Mouse (Mus musculus) cortical plate, adult 2 months (tissue): ENCODE measurements at regions not wholly inside any gene's neighbourhood (a gene's known extent, or its start where the extent isn't known, plus 50 kb on each side); places are given as distances from the start of the nearest gene placed in this dataset.

Experiments used
- CTCF ChIP-seq: fragments of 200-500 bp; IDR thresholded peaks from 2 replicates; pipeline ENCODE4 v1.5.1; 2011; ENCODE audit warnings: mild to moderate bottlenecking, control low read depth, low read length; ENCODE audit not compliant: insufficient read depth; ENCODE audit errors: extremely low read depth
- POLR2A ChIP-seq: fragments of 200-500 bp; IDR thresholded peaks from 2 replicates; pipeline ENCODE4 v1.6.1; 2011; ENCODE audit warnings: mild to moderate bottlenecking, low read length, control low read depth; ENCODE audit not compliant: insufficient read depth; ENCODE audit errors: extremely low read depth

GRCm38 (mm10) chr14:98765358-98765757, 228.8 kb downstream of the Rpl36a-ps1 start:
- TF ChIP-seq CTCF (no peak), POLR2A (no peak)
